Mouse (Mus musculus) Muller cell, postnatal 12 days (primary cell): ENCODE results near the gene Ubl4b.

Source experiments
- DNase-seq: peaks from one replicate; pipeline ENCODE4 v3.0.0-alpha.2; 2015; ENCODE audit errors: inconsistent ontology term

Ubl4b gene

GRCm38 (mm10) chr3:107568721-107569120 lies 13.8 kb upstream of the Ubl4b start:
- no peak for DNase-seq

- peak; percentile 68 for DNase-seq
Measured at GRCm38 (mm10) chr3:107567766-107568165, 12.9 kb upstream of the Ubl4b start.

DNA sequence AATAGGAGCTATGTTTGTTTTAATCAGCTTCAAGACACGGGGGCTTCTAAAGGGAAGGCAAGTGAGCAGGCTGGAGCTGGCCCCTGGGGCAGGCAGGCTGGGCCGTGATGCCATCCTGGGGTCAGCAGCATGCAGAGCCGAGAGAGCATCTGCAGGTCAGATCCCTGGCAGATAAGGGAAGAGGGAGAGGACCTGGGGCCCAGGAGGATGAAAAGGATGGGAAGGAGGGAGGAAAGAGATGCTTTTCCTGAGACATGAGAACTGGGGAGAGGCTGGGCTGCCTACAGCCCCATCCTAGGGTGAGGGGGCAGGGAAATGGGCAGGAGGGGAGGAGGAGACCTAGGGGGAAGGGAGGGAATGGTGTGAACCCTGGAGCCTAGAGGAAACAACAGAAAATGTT lies 10.5 kb upstream of the Ubl4b start:
- no peak for DNase-seq

- DNase-seq: no peak
Measured at GRCm38 (mm10) chr3:107563880-107564279, 9.0 kb upstream of the Ubl4b start.

DNA sequence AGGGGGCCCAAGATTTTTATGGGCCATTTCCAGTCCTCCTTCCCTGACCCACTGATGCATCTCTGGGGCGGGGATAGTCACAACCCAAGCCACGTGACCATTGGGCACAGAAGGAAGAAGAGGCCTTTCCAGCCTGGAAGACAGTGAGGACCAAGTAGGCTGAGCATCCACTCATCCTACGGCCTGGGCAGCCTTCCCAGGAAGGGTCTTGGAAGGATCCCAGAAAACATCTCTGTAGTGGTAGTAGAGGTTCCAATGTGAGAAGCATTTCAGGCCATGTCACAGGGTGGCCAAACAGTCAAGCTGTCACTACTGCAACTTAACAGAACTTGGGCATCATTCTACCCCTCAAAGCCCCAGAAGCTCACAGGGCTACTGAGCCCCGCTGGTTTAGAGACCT lies 7.7 kb upstream of the Ubl4b start:
- no peak for DNase-seq

GRCm38 (mm10) chr3:107562104-107562503 lies 7.2 kb upstream of the Ubl4b start:
- DNase-seq: no peak

- peak; percentile 72 for DNase-seq
Measured at GRCm38 (mm10) chr3:107559183-107559582, 4.3 kb upstream of the Ubl4b start.

GRCm38 (mm10) chr3:107558740-107559139 lies 3.9 kb upstream of the Ubl4b start:
- DNase-seq: peak; percentile 8

DNA sequence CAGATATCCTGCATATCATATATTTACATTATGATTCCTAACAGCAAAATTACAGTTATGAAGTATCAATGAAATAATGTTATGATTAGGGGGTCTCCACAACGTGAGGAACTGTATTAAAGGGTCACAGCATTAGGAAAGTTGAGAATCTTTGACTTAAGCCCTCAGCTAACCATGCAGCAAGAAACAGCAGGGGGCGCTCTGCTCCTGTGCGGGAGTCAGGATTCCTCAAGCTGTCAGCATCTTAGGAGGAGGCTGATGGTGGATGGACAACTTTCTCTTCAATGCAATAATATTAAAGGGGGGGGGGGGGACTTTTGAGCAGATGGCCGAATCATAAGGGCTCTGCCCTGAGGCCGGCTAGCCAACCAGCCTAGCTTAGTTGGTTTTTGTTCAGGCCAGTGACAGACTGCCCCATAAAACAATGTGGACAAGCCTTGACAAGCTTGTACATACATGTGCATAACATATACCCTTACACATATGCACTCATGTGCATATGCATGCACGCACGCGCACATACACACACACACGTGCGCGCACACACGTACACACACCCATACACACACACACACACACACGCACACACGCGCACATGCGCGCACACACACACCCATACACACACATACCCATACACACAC lies 4.3 kb downstream of the Ubl4b start:
- no peak for DNase-seq

DNA sequence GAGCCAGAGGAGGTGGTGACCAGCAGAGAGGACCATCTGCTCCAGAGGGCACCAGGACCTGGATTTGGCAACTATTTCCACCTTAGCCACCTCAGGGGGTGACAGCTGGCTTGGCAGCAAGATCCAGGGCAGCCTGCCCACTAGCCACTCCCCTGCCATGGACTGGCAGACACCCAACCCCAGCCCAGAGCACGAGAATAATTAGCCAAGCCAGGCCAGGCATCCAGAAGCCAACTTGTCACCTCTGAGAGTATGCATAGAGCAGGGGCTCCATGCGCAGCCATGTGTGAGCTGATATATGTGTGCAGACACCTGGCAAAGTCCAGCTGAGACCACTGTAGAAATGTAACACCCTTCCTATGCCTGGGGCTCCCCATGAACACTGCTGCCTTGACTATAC lies 7.9 kb downstream of the Ubl4b start:
- DNase-seq: peak; percentile 26

- DNase-seq: no peak
Measured at GRCm38 (mm10) chr3:107545716-107546412, 9.0 kb downstream of the Ubl4b start.

- no peak for DNase-seq
Measured at GRCm38 (mm10) chr3:107545278-107545677, 9.6 kb downstream of the Ubl4b start.

- peak; percentile 11 for DNase-seq
Measured at GRCm38 (mm10) chr3:107543158-107544080, 11.5 kb downstream of the Ubl4b start.

GRCm38 (mm10) chr3:107542584-107542983 lies 12.3 kb downstream of the Ubl4b start:
- no peak for DNase-seq

- DNase-seq: no peak
Measured at GRCm38 (mm10) chr3:107537504-107537889, 17.4 kb downstream of the Ubl4b start.

DNA sequence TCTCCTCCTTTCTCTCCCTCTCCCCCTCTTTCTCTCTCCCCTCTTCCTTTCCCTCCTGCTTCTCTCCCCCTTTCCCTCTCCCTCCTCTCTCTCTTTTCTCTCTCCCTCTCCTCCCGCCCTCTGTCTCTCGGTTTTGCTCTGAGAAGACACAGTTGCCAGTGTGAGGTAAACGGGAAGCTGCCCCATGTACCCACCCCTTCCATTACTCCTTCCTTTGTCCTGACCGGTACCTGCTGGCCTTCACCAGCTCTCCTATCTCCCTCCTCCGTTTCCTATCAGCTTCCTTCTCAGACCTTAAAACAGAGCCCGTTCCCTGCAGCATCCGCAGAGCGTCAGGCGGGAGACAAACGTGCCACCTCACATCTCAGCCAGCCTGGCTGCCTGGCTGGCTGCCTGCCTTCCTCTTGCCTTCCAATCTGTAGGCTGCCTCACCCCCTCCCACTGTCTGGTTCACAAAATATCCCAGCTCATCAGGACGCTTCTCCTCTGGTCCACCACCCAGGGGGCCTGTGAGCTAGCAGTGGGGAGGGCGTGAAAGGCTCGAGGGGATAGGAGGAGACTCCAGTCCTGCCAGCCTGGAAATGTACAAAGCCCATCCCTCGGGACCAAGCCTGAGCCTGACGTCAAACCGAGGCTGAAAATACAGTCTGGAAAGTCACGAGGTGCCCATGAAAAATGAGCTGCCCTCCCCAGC lies 17.9 kb downstream of the Ubl4b start:
- peak; percentile 81 for DNase-seq

- no peak for DNase-seq
Measured at GRCm38 (mm10) chr3:107534951-107535350, 19.9 kb downstream of the Ubl4b start.

DNA sequence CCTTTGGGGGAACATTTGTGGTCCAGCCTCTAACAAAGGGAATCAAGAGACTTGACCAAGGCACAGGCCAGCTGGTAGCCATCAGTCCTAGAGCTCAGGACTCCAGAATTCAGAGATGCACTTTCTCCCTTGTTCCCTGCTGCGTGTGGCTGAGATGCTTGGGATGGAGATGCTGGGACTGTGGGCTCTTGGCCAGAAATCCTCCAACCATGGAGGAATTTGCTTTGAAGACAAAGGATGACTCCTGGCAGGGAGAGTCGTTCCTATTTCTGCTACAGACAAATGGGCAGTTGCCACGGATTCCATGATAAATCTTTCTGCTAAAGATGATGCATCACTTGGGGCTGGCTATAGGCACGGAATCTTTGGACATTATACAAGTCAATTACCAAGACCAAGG lies 21.3 kb downstream of the Ubl4b start:
- peak; percentile 93 for DNase-seq

- DNase-seq: no peak
Measured at GRCm38 (mm10) chr3:107530581-107530980, 24.3 kb downstream of the Ubl4b start.

DNA sequence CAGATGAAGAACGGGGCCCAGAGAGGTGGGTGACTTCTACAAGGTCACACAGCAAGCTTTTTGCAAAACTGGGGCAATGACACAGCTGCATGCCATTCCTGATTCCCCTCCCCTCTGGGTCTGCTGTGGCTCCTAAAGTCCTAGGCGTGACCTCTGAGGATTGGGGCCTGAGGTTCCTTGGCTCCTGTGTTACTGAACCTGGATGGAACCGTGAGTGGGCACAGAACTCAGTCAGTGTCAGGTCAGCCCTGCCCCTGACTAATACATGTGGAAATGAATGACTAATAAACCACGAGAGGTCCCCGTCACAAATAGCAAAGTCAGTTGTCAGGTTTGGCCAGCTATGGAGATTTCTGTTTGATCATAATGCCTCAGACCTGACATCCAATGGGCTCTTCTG lies 25.7 kb downstream of the Ubl4b start:
- peak; percentile 45 for DNase-seq

DNA sequence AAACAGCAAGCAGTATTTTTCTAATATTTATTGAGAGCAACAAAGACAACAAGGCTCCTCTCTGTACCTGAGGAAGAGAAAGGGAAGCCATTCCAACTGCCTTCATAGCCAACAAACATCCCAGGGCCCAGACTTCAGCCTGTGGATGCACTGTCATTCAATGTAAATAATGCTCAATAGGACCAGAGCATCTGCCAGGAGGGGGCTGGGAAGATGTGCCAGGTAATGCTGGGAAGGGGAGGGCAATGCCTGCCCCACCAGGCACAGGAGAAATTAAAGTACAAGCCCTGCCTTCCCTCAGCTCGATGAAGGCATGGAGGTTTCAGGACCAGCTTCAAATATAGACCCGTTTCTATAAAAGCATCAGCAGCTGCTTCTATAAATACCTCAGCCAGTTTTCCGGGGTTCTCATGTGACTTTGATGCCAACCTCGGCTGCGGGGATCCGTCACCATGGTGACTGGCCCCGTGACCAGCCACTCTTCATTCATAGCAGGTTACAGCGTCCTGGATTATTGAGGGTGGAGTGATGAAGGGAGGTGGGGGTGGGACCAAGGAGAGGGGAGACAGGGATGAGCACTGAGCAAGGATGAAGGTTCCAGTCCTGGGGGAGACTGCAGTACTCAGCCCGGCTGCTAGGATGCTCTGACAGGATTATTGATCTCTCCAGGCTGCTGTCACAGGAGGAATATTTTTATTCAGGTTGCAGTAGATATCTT lies 26.3 kb downstream of the Ubl4b start:
- peak; percentile 33 for DNase-seq
